Mouse (Mus musculus) megakaryocyte, embryonic 14.5 days (primary cell): ENCODE measurements around the gene Fam83e.

Experiments
- FLI1 ChIP-seq: IDR thresholded peaks from 2 replicates; pipeline ENCODE4 v1.6.1; 2012; ENCODE audit warnings: low read length, inconsistent platforms, mixed read lengths
- GATA1 ChIP-seq: IDR thresholded peaks from 3 replicates; pipeline ENCODE4 v1.6.1; 2012; ENCODE audit warnings: mixed read lengths, low read length, inconsistent platforms, borderline replicate concordance

DNA sequence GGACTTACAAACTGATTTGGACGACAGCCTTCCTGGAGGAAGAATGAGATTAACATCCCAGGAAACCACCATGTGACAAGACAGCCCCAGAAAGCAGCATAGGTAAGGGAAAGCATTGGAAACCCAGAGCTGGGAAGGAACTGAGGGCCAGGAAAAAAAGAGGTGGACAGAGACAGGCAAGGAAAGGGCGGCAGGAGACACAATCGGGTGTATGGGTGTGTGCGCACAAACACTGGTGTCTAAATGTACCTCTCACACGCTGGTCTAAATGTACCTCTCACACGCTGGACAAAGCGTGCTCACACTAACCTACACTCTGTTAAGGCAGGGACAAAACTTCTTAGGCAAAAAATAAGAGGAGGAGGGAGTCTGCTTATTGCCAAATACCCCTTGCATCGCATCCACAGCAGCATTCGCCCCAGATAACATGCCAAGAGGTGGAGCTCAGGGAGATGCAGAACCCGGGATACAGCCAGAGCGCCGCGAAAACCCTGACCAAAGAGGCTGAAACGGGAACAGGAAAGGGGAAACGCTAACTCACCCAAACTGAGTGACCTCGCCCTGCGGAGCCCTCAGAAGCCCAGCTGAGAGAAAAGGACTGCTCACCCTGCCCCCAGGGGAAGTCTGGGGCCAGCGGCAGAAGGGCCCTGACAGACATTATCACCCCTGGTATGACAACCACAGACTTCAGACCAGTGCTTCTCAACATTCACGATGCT, 5.1 kb upstream of the Fam83e start:
- TF ChIP-seq GATA1, result no peak
- no peak for TF ChIP-seq FLI1
